Mouse (Mus musculus) cerebellum, adult 2 months (tissue): ENCODE data around the gene Sugt1.

ENCODE experiments used
- CTCF ChIP-seq: fragments of 200-500 bp; IDR thresholded peaks from 2 replicates; pipeline ENCODE4 v1.5.1; 2011; ENCODE audit warnings: low read depth, mild to moderate bottlenecking, control low read depth, low read length, moderate library complexity, borderline replicate concordance; ENCODE audit not compliant: insufficient read depth
- POLR2A ChIP-seq: fragments of 200-500 bp; IDR thresholded peaks from 2 replicates; pipeline ENCODE4 v1.6.1; 2011; ENCODE audit warnings: low read length, control low read depth, borderline replicate concordance; ENCODE audit not compliant: insufficient read depth

GRCm38 (mm10) chr14:79588534-79588951 is 1.1 kb downstream of the Sugt1 start:
- TF ChIP-seq CTCF, result no peak
- TF ChIP-seq POLR2A, result no peak
